Mouse (Mus musculus): ENCODE measurements at regions not wholly inside any gene's neighbourhood (a gene's known extent, or its start where the extent isn't known, plus 50 kb on each side); places are given as distances from the start of the nearest gene placed in this dataset.

DNA sequence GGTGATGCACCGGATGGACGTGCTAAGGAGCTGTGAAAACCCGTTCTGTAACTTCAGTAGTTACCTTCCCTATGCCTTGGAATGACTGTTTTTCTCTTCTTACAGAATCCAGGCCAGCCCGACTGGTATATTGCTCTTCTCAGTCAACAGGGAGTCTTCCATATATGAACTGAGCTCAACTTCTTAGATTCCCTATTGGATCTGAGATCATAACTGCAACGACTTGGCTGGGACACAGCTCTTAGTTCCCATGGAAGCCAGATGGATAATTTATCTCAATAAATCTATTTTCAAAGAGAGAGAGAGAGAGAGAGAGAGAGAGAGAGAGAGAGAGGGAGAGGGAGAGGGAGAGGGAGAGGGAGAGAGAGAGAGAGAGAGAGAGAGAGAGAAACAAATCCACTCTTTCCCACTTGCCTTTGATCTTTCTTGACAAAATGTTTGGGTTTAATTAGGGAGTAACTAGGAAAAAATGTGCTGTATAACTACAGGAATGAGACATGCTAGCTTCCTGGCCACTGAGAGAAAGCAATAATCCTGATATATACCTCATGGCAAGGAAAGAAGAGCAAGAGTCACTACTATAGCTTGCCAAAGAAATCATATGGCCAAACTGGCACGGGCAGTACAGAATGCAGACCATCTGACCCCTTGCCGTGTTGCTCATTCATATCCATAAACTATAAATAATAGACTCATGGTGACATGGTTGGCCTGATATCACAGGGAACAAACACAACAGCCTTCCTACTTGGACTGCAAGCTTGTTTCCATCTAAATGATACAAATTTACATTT, 73.3 kb upstream of the Cnksr3 start:
- WGBS (ENCODE audit: missing documents) = 88% methylated on average over 6 of the region's 7 CpGs
- no peaks in the 10 kb centered on the region for H3K79me2 ChIP-seq (ENCODE audit: inconsistent target)

DNA sequence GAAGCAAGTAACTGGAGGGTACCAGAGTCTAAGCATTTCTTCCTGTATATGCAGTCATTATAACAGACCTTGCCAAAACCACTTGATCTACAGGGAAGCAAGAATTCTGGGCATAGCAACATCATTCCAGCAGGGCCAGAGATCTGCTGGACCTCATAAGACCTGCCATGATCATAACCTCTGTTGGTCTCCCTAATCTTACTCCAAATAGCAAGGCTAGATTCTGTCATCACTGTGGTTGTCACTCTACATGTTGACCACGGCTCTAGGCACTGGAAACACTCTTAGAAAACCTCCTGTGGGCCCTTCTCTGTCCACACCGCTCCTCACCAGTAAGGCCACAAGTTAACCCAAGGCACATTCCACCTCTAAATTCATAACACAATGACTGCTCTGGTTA, 68.4 kb upstream of the Cnksr3 start:
- Histone ChIP-seq H3K36me3 (ENCODE audit: inconsistent target) (no peaks in the 10 kb centered on the region), H3K4me3 (ENCODE audit: inconsistent target) (no peak overlapping the region), H3K79me2 (ENCODE audit: inconsistent target) (no peaks in the 10 kb centered on the region), H3K27ac (no peak overlapping the region)
- 90% methylated on average over 2 of the region's 2 CpGs for WGBS (ENCODE audit: missing documents)

More for the DNA sequence above, 73.3 kb upstream of the Cnksr3 start:
- Histone ChIP-seq H3K36me3 (ENCODE audit: inconsistent target) (no peaks in the 10 kb centered on the region), H3K4me3 (ENCODE audit: inconsistent target) (no peak overlapping the region), H3K27ac (no peak overlapping the region)

DNA sequence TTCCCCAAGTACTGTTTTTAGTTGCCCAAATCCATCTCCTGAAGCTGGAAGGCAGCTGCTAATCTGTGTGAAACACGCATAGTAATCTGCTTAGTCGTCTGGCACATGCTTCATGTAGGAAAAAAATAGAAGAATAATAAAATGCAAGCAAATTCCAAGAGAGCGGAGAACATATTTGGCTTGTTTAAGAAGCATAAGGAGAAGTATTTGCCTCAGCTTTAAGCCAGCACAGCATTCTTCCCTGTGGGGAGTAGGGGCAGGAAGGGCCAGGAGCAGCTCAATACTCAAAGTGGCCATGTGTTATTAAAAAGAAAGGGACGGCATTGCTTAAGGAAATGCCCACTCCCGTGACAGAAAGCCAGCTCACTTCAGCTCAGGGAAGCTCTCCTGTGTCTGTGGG, 66.8 kb upstream of the Cnksr3 start:
- Histone ChIP-seq H3K79me2 (ENCODE audit: inconsistent target) (no peaks in the 10 kb centered on the region), H3K27ac (no peak overlapping the region), H3K36me3 (ENCODE audit: inconsistent target) (no peaks in the 10 kb centered on the region), H3K4me3 (ENCODE audit: inconsistent target) (no peak overlapping the region)
- 69% methylated on average over 5 of the region's 5 CpGs for WGBS (ENCODE audit: missing documents)

DNA sequence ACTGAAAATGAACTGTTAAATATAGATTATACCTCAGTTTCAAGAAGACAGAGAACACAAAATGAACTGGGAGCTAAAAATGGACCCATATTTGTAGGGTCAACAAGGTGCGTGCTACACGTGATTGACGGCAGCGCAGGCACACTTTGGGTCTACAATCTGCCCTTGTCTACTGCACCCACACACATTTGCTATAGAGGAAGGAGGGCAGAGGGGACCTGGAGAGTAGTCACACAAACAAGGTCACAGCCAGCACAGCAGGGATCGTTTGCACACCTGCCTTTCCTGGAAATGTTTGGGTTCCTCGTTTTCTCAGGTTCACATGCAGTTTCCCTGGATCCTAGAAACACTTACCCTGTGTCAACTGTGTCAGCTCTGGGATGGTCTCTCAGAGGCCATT, 63.3 kb upstream of the Cnksr3 start:
- no peaks in the 10 kb centered on the region for H3K36me3 ChIP-seq (ENCODE audit: inconsistent target)
- no peak overlapping the region for H3K4me3 ChIP-seq (ENCODE audit: inconsistent target)
- 73% methylated on average over 6 of the region's 6 CpGs for WGBS (ENCODE audit: missing documents)
- H3K79me2 ChIP-seq (ENCODE audit: inconsistent target) = no peaks in the 10 kb centered on the region
- H3K27ac ChIP-seq = no peak overlapping the region

DNA sequence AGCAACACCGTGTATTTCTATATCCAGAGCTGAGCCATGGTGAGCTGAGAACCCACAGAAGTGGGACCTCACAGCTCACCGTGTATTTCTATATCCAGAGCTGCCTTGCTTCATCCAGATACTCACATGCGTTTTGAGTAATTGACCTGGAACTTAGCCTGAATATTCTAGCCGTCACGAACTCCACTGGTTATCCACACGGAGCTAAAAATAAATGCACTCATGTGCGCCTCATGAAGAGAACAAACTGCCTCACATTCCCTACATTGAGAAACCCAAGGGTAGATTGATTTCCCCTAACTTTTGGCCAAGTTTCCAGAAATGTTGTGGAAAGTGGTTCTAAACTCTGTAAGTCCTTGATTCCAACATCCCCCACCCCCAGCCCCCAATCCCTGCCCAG, 62.4 kb upstream of the Cnksr3 start:
- Histone ChIP-seq H3K4me3 (ENCODE audit: inconsistent target) (no peak overlapping the region), H3K27ac (no peak overlapping the region), H3K79me2 (ENCODE audit: inconsistent target) (no peaks in the 10 kb centered on the region), H3K36me3 (ENCODE audit: inconsistent target) (no peaks in the 10 kb centered on the region)
- WGBS (ENCODE audit: missing documents) = 89% methylated on average over 7 of the region's 7 CpGs

DNA sequence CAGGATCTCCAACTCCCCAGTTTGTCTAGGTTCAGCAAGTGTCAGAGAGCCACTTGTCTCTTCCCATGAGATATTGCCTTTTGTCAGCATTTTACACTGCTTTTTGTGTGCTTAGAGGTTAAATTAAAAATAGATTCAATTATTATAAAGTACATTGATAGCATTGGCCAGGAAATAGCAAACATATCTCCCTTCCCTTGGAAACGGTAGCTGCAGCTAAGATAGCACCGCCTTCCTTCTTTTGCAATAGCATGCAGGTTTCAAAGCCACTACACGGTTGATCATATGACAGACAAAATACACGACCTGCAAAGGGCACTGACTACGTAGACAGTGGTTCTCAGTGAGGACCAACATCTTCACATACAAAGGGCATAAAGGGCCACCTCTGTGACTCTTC, 59.1 kb upstream of the Cnksr3 start:
- 82% methylated on average over 5 of the region's 5 CpGs for WGBS (ENCODE audit: missing documents)
- H3K36me3 ChIP-seq (ENCODE audit: inconsistent target) = no peaks in the 10 kb centered on the region
- H3K79me2 ChIP-seq (ENCODE audit: inconsistent target) = no peaks in the 10 kb centered on the region
- H3K4me3 ChIP-seq (ENCODE audit: inconsistent target) = no peak overlapping the region
- H3K27ac ChIP-seq = no peak overlapping the region

DNA sequence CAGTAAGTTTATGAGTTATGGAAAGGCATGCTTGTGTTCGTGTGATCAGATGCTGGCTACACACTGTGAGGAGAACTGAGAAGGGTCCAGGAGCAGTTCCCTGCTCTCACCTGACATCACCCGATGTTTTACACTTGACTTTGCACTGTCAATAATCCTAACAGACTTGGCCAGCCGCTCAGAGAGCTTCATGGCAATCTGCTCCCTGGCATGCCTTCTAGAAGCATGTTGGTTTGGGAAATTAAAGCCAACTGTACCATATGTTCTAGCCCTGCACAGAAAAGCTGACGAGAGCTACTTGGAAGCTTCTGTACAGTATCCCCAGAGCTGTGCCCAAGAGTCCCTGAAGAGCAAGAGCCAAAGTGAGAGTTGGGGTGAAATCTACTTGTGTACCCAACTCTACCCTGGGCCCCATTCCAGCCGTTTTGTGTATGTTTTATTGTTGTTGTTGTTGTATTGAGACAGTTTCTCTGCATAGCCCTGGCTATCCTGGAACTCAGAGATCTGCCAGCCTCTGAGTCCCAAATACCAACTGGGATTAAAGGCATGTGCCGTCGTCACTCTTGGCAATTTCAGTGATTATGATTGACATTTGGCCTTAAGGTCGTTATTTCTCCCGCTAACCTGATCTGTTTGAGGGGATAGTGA, 56.5 kb upstream of the Cnksr3 start:
- no peaks in the 10 kb centered on the region for H3K36me3 ChIP-seq (ENCODE audit: inconsistent target)
- 97% methylated on average over 9 of the region's 9 CpGs for WGBS (ENCODE audit: missing documents)
- no peak overlapping the region for H3K4me3 ChIP-seq (ENCODE audit: inconsistent target)
- no peak overlapping the region for H3K27ac ChIP-seq
- H3K79me2 ChIP-seq (ENCODE audit: inconsistent target) = no peaks in the 10 kb centered on the region

DNA sequence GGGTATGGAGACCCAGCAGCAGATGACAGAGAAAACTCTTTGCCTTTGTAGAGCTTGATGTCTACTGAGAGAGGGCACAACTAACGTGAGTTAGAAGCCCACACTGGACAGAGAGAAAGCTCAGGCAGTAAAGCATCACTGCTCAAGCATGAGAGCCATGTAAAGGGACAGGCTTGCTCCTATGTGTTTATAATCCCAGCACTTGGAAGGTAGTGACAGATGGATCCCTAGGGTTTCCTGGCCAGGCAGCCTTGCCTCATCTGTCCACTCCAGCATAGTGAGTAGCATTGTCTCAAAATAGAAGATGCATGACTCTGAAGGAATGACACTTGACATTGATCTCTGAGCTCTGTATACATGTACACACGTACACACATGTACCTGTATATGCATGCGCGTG, 55.9 kb upstream of the Cnksr3 start:
- no peaks in the 10 kb centered on the region for H3K36me3 ChIP-seq (ENCODE audit: inconsistent target)
- WGBS (ENCODE audit: missing documents) = 97% methylated on average over 4 of the region's 4 CpGs
- no peak overlapping the region for H3K4me3 ChIP-seq (ENCODE audit: inconsistent target)
- no peak overlapping the region for H3K27ac ChIP-seq
- H3K79me2 ChIP-seq (ENCODE audit: inconsistent target) = no peaks in the 10 kb centered on the region

DNA sequence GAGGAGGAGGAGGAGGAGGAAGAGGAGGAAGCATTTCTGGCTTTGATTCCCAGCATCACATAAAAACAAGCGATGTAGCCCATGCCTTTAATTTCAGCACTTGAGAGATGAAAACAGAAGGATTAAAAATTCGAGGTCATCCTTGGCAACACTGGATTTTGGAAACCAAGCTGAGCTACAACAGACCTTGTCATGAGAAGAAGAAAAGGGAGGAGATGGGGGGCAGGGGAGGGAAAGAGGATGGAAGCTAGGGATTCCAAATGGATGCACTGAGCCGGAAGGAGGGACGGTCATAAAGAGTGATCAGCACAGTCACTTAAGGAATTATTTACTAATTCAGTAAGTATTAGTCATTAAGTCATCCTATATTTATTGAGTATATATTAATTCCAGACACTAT, 55.1 kb upstream of the Cnksr3 start:
- no peaks in the 10 kb centered on the region for H3K79me2 ChIP-seq (ENCODE audit: inconsistent target)
- WGBS (ENCODE audit: missing documents) = 84% methylated on average over 4 of the region's 4 CpGs
- no peaks in the 10 kb centered on the region for H3K36me3 ChIP-seq (ENCODE audit: inconsistent target)
- no peak overlapping the region for H3K4me3 ChIP-seq (ENCODE audit: inconsistent target)
- H3K27ac ChIP-seq = no peak overlapping the region

DNA sequence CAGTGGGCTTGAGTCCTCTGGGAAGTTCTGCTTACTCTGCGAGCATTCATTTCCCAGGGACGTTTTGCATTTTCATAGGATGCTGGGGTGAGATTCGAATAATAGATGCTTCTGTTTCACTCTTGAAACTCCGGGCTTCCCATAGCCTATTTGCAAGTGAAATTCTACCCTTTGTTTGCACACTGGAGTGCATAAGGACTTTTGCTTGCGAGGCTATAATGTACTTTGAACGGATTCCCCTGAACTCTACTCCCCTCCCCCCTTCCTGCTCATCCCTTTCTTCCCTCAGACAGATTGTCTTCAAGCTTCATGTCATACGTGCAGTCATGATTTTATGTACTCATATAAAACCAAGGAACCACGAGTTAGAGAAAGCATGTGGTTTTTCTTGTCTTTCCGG, 53.4 kb upstream of the Cnksr3 start:
- no peaks in the 10 kb centered on the region for H3K36me3 ChIP-seq (ENCODE audit: inconsistent target)
- no peak overlapping the region for H3K4me3 ChIP-seq (ENCODE audit: inconsistent target)
- WGBS (ENCODE audit: missing documents) = 91% methylated on average over 9 of the region's 9 CpGs
- H3K27ac ChIP-seq = no peak overlapping the region
- H3K79me2 ChIP-seq (ENCODE audit: inconsistent target) = no peaks in the 10 kb centered on the region

DNA sequence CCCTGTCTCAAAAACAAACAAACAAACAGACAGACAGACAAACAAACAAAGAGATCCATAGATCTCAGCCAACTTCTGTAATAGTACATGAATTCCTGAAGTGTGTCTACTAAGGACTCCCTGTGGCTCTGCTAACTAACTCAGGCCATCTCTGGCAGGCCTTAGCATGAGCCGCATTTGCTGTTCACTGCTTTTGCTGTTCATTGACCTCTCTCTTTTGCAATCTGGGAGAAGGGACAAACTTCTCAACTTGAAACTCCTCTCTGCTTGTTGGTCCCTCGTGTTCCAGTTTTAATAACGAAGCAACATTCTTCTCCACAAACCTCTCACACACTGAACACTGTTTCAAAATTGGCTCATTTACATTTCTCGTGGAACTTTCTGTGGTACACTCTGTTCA, 52.7 kb upstream of the Cnksr3 start:
- Histone ChIP-seq H3K27ac (no peak overlapping the region), H3K36me3 (ENCODE audit: inconsistent target) (no peaks in the 10 kb centered on the region), H3K4me3 (ENCODE audit: inconsistent target) (no peak overlapping the region), H3K79me2 (ENCODE audit: inconsistent target) (no peaks in the 10 kb centered on the region)
- 96% methylated on average over 4 of the region's 4 CpGs for WGBS (ENCODE audit: missing documents)

Measured in macrophage (primary cell).